Mouse (Mus musculus) stomach, embryonic 15.5 days (tissue): Measurements from ENCODE around the gene Msantd3. TPM values are rescaled to one million over a fixed set of nuclear protein-coding genes. Genes with fewer than 3 reads are reported as not detected.

Experiments used
- ATAC-seq: fragments of 200-750 bp; cut with Nextera tagmentation; 2 replicates; pipeline ENCODE4 v1.8.0; 2017; ENCODE audit warnings: low read depth, moderate number of reproducible peaks, moderate TSS enrichment; ENCODE audit not compliant: insufficient read depth, low FRiP score
- H3K27ac ChIP-seq: fragments of 300-500 bp; sonication (generic); 2 replicates; pipeline ENCODE4 v1.5.1; 2015; ENCODE audit warnings: mild to moderate bottlenecking, inconsistent platforms
- H3K27me3 ChIP-seq: fragments of 300-500 bp; sonication (generic); replicated peaks from 2 replicates; pipeline ENCODE4 v1.6.1; 2015; ENCODE audit warnings: inconsistent platforms
- H3K36me3 ChIP-seq: fragments of 300-500 bp; sonication (generic); 2 replicates; pipeline ENCODE4 v1.6.1; 2015; ENCODE audit warnings: inconsistent platforms
- H3K4me1 ChIP-seq: fragments of 300-500 bp; sonication (generic); 2 replicates; pipeline ENCODE4 v1.6.1; 2015; ENCODE audit warnings: inconsistent platforms
- H3K4me2 ChIP-seq: fragments of 300-500 bp; sonication (generic); 2 replicates; pipeline ENCODE4 v1.6.1; 2015; ENCODE audit warnings: mild to moderate bottlenecking, inconsistent platforms
- H3K4me3 ChIP-seq: fragments of 300-500 bp; sonication (generic); replicated peaks from 2 replicates; pipeline ENCODE4 v1.5.1; 2015; ENCODE audit warnings: inconsistent platforms
- H3K9ac ChIP-seq: fragments of 300-500 bp; sonication (generic); 2 replicates; pipeline ENCODE4 v1.6.1; 2015; ENCODE audit warnings: inconsistent platforms
- H3K9me3 ChIP-seq: fragments of 300-500 bp; sonication (generic); 2 replicates; pipeline ENCODE4 v1.6.1; 2016; ENCODE audit warnings: inconsistent platforms
- WGBS: fragments of 180-500 bp; shearing (Covaris S2); methylation state at CpG from one replicate; pipeline ENCODE4 v1.1.7; 2015; 5-methylcytosine and 5-hydroxymethylcytosine counted together
- polyA plus RNA-seq: library from polyadenylated mRNA; unstranded; fragments of >200 nt; fragmentation: Nextera tagmentation; extraction: Ambion mirVana; gene quantifications from 2 replicates; pipeline ENCODE4 v1.2.1, GENCODE M21; 2015

Msantd3 gene
- polyA plus RNA-seq, 1 experiment from 2014 or later = 20.7 TPM

DNA sequence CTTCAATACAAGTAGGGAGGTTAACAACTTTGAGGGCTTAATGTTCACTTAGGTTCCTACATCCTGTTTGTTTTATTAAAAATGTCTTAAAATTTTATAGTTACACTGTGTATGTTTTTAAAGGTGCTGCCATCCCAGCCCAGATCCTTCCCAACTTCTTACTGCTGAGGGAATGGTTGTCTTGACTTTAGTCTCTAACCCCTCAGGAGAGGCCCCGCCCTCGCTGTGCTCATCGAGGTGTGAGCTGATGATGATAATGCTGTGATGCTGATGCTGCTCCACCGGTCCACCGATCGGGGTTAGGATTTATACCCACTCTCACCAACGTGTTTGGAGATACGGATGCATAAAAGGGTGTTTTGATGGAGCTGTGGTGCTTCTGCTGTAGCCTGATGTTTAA, 22.1 kb downstream of the Msantd3 start:
- no peak overlapping the region for H3K27ac ChIP-seq
- no peaks in the 10 kb centered on the region for H3K36me3 ChIP-seq
- no peak overlapping the region for H3K9ac ChIP-seq
- H3K4me3 ChIP-seq = no peak overlapping the region
- no peak for ATAC-seq
- H3K4me1 ChIP-seq = no peaks in the 10 kb centered on the region
- H3K9me3 ChIP-seq = no peaks in the 10 kb centered on the region
- no peaks in the 10 kb centered on the region for H3K27me3 ChIP-seq
- H3K4me2 ChIP-seq = no peak overlapping the region
- 88% methylated on average over 8 of the region's 8 CpGs for WGBS

DNA sequence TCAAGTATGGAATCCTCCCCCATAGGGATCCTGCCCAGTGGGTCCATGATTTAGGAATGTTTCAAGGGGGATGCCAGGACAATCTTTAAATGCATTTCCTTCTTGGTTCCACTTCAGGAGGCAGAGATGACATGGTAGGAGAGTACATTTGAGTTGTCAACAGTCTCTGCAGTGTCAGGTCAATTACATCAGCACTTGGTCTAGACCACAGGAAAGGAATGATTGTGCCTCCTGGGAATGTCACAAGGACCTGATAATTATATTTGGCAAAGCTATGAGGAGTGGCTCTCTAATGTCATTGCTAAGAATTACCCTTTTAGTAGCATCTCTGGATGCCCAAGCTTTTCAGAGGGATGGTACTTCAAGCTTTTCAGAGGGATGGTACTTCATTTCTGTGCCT, 25.2 kb downstream of the Msantd3 start:
- H3K9ac ChIP-seq = no peak overlapping the region
- no peaks in the 10 kb centered on the region for H3K27me3 ChIP-seq
- H3K36me3 ChIP-seq = no peaks in the 10 kb centered on the region
- no peak for ATAC-seq
- H3K27ac ChIP-seq = no peak overlapping the region
- H3K4me3 ChIP-seq = no peak overlapping the region
- no peaks in the 10 kb centered on the region for H3K9me3 ChIP-seq
- no peak overlapping the region for H3K4me2 ChIP-seq
- H3K4me1 ChIP-seq = no peaks in the 10 kb centered on the region

DNA sequence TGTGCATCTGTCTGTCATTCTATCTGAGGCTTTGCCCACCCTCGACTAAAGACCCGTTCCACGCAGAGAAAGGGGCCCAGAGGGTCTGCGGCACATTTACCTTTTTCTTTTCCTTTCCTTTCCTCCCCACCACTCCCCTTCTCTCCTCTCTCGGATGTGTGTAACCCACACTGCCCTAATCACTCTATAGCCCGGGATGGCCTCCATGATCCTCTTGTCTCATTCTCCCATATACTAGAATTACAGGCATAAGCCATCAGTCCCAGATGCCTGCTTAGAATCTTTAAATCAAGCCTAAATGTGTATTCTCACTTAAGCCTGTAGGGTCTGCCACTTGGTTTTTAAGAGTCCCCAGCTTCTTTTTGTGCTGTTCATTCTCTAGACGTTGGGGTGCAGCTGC, 36.6 kb downstream of the Msantd3 start:
- Histone ChIP-seq H3K4me1 (no peaks in the 10 kb centered on the region), H3K4me3 (no peak overlapping the region), H3K36me3 (no peaks in the 10 kb centered on the region), H3K9me3 (no peaks in the 10 kb centered on the region), H3K27ac (no peak overlapping the region), H3K9ac (no peak overlapping the region), H3K4me2 (no peak overlapping the region), H3K27me3 (no peaks in the 10 kb centered on the region)
- WGBS = 82% methylated on average over 7 of the region's 7 CpGs
- no peak for ATAC-seq

DNA sequence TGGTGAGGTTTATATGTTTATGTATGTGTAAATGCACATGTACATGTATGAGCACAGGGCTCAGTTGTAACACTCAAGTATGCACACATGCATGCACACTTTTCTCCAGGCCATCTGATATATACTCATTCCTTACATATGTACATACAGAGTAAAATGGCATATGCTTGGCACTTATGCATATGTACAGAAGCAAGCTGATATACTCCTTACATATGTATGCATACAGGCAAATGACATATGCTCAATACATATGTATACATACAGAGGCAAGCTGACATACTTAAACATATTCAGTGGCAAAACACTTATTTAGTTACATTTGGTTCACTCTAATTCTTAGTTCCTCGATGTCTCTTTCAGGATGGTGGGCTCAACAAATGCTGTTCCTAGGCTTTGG, 38.1 kb downstream of the Msantd3 start:
- Histone ChIP-seq H3K4me2 (no peak overlapping the region), H3K9me3 (no peaks in the 10 kb centered on the region), H3K27ac (no peak overlapping the region), H3K9ac (no peak overlapping the region), H3K36me3 (no peaks in the 10 kb centered on the region), H3K4me1 (no peaks in the 10 kb centered on the region), H3K4me3 (no peak overlapping the region), H3K27me3 (no peaks in the 10 kb centered on the region)
- 86% methylated on average over 1 of the region's 1 CpGs for WGBS
- ATAC-seq = no peak

DNA sequence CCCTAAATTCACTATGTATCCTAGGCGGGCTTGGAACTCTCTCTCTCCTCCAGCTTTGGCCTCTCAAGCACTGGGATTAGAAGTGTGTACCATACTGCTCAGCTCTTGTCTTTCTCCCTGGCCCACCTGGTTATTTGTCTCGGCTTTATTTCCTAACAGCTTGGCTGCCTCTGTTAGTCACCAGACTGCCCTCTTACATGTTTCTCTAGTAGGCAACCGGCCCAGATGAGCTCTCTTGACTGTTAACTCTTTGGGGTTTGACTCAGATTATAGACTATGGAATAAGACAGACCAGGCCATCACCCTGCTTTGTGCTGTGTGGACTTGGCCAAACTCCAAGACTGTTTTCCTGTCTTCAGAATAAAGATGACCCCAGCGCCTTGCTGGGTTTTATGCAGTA, 38.7 kb downstream of the Msantd3 start:
- ATAC-seq = no peak
- no peaks in the 10 kb centered on the region for H3K27me3 ChIP-seq
- no peaks in the 10 kb centered on the region for H3K9me3 ChIP-seq
- H3K4me2 ChIP-seq = no peak overlapping the region
- no peaks in the 10 kb centered on the region for H3K4me1 ChIP-seq
- no peak overlapping the region for H3K27ac ChIP-seq
- WGBS = 48% methylated on average over 4 of the region's 4 CpGs
- H3K36me3 ChIP-seq = no peaks in the 10 kb centered on the region
- H3K4me3 ChIP-seq = no peak overlapping the region
- no peak overlapping the region for H3K9ac ChIP-seq

DNA sequence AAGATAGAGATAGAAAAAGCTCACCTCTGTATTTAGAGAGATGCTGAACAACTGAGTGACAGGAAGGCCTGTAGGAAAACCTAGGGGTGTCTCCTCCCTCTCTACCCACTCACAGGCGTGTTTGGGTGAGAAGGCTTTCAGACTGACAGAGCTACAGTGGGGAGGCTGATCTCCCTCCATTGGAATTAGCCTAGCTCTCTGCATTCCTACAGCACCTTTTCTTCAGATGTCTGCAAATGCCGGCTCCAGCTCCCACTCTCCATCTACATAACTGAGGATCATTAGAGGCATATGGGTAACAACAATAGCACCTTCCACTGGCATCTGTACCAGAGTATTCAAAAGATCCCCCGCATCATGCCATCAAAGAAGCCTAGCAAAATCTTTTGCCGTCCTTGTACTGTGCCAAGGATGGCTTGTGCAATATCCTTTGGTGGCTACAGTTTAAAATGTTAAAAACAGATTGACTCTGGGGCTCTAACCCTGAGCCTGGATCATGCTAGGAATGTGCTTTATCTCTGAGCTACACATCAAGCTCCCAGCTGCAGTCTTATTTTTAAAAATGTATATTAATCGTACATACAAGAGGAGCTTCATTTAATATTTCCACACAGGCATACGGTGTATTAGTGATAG, 39.9 kb downstream of the Msantd3 start:
- 58% methylated on average over 6 of the region's 6 CpGs for WGBS
- no peaks in the 10 kb centered on the region for H3K36me3 ChIP-seq

DNA sequence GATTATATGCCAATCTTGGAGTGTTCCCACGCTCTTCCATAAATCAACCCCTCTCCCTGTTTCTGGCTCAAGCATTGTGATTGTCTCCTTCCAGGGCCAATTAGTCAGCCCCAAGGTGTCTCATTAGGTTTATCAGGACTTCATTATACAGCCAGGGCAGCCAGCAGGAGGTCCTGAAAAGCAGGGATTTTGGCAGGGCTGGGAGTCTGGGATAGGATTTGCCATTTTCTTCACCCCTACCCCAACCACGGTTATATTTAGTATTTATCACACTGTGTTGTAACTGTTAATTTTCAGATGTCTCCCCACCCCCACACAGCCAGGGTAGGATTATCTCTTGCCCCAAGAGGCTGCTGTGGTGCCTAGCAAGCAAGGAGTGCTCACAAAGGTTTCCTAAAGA, 41.5 kb downstream of the Msantd3 start:
- Histone ChIP-seq H3K9me3 (no peaks in the 10 kb centered on the region), H3K9ac (no peak overlapping the region), H3K27ac (no peak overlapping the region), H3K4me1 (0 out of 2 replicates have a peak, but pooled peaks cover 3% of the 10 kb centered on the region), H3K4me3 (no peak overlapping the region), H3K27me3 (no peaks in the 10 kb centered on the region), H3K4me2 (no peak overlapping the region), H3K36me3 (no peaks in the 10 kb centered on the region)
- ATAC-seq = no peak
- WGBS = 40% methylated on average over 2 of the region's 2 CpGs

More for the DNA sequence above, 39.9 kb downstream of the Msantd3 start:
- no peaks in the 10 kb centered on the region for H3K27me3 ChIP-seq
- H3K4me1 ChIP-seq = no peaks in the 10 kb centered on the region
- H3K27ac ChIP-seq = no peak overlapping the region
- H3K4me3 ChIP-seq = no peak overlapping the region
- ATAC-seq = no peak
- H3K9ac ChIP-seq = no peak overlapping the region
- no peak overlapping the region for H3K4me2 ChIP-seq
- H3K9me3 ChIP-seq = no peaks in the 10 kb centered on the region

DNA sequence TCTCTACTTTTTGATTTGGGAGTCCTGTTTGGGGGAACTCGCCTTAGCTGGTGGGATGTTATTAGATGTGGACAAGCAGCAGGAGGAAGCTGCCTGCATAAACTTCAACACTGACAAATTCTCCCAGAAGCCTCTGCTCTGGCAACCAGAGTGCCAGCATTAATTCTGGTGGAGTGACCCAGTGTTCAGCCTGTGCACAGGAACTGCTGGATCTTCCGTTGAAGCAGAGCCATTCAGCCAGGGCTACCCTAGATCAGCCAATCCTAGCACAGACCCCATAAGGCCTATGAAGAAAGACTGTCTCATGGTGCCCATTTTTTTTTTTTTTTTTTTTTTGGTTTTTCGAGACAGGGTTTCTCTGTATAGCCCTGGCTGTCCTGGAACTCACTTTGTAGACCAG, 42.3 kb downstream of the Msantd3 start:
- Histone ChIP-seq H3K9ac (no peak overlapping the region), H3K27ac (no peak overlapping the region), H3K27me3 (no peaks in the 10 kb centered on the region), H3K4me1 (peaks cover 9% of the 10 kb centered on the region; the same call in 1 of the 2 replicates), H3K4me3 (no peak overlapping the region), H3K9me3 (no peaks in the 10 kb centered on the region), H3K36me3 (no peaks in the 10 kb centered on the region), H3K4me2 (no peak overlapping the region)
- 79% methylated on average over 2 of the region's 3 CpGs for WGBS
- no peak for ATAC-seq

DNA sequence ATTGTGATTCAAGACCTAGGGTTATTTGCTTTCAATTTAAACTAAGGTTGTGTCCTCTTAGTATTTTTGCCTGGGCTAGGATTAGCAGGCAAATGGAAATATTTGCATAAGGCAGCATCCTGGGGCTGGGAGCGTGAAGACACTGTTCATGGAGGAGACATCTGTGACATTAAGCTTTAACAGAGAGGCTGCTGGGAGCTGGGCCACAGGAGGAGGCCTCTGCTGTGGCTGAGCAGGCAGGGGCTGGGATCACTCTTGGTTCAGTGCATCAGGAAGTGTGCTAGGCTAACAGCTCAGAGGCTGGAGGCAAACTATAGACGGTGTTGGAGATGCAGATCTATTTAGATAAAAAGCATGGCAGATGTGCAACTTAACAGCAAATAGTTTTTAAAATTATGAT, 43.2 kb downstream of the Msantd3 start:
- Histone ChIP-seq H3K27me3 (no peaks in the 10 kb centered on the region), H3K4me1 (peaks cover 11% of the 10 kb centered on the region; the same call in 1 of the 2 replicates), H3K27ac (no peak overlapping the region), H3K36me3 (no peaks in the 10 kb centered on the region), H3K9me3 (no peaks in the 10 kb centered on the region), H3K9ac (no peak overlapping the region), H3K4me3 (no peak overlapping the region), H3K4me2 (no peak overlapping the region)
- ATAC-seq = no peak
- 85% methylated on average over 2 of the region's 2 CpGs for WGBS

DNA sequence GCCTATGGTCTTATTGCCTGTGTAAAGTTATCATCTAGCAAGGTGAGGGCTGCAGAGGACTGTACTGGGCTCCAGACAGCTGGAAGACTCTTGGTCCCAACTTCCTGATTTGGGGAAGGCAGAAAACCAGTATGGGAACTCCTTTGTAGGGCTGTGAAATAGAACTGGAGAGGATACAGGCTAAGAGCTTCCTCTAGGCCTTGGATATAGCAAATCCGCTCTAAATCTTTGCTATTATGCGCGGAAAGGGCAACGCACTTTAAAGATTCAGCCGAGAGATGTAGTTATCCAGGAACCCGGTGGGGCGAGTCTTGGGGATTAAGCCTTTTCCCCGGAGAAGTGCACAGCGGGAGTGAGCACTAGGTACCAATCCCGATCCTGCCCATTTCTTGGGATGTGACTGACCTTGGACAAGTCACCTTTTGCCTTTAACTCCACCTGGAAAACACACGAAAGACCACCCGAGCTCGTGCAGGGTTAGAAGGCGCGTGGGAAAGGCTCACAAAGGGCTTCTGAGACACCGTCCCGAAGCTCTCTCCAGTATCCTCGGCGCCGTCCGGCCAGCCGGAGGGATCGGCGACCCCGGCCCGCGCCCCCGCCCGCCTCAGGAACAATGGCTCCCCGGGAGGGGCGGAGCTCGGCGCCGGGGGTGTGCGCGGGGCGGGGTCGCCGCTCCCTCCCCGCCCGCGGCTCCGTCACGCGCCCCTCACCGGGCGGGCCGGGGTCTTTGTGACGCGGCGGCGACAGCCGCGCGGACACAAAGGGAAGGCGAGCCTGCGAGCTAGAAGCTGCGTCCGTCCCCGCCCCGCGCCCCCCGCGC, 44.9 kb downstream of the Msantd3 start, which contains the start of gene Tmeff1:
Tmeff1 (plus strand) TSS at position 754 of the 820 bp plus-strand sequence.
- Histone ChIP-seq H3K4me2 (peak within 1 kb of the TSS; percentile 75), H3K36me3 (no peaks in the 10 kb centered on the region), H3K4me1 (peaks cover 11% of the 10 kb centered on the region; the same call in 1 of the 2 replicates), H3K27ac (peak within 1 kb of the TSS; percentile 86), H3K27me3 (no peaks in the 10 kb centered on the region), H3K4me3 (peak within 1 kb of the TSS; percentile 84), H3K9ac (peak within 1 kb of the TSS; percentile 94), H3K9me3 (no peaks in the 10 kb centered on the region)
- under 1% methylated on average over 54 of the region's 64 CpGs for WGBS
- peak; percentile 70 for ATAC-seq

DNA sequence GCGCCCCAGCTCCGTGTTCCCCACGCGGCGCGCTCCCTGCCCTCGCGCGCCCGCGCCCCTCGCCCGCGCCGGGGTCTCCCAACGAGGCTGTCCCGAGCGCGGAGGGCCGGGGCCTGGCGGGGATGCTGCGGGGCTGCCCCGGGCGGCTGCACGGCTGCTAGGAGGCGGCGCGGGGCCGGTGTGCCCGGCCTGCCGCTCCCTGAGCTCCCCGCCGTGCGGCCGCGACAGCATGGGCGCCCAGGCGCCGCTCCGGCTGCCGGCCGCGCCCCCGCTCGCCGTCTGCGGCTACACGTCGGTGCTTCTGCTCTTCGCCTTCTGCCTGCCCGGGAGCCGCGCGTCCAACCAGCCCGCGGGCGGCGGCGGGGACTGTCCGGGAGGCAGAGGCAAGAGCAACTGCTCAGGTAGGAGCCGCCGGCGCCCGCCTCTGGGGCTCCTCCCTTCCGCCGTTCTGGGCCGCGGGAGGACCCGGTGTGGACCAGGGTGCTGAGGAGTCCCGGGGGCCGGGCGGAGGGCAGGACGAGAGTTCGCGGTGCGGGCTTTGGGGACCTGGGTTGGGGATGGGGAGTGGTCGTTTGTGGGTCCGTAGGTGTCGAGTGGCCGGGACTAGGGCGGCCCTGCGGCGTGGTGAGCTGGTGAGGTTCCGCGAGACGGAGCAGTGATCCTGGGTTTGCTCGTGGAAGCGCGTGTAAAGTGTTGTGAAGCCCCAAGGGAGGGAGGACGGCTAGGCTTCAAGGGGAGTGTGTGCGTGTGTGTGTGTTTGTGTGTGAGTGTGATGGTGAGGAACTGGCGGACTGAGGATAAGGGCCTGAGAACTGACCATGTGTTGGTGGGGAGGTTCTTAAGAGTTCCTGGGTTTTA, 45.7 kb downstream of the Msantd3 start:
- peak overlapping the region; percentile 75 for H3K4me2 ChIP-seq
- peak; percentile 67 for ATAC-seq
- peak overlapping the region; percentile 94 for H3K9ac ChIP-seq
- peak overlapping the region; percentile 84 for H3K4me3 ChIP-seq
- no peaks in the 10 kb centered on the region for H3K9me3 ChIP-seq
- no peaks in the 10 kb centered on the region for H3K36me3 ChIP-seq
- no peaks in the 10 kb centered on the region for H3K27me3 ChIP-seq
- under 1% methylated on average over 72 of the region's 92 CpGs for WGBS
- H3K27ac ChIP-seq = peak overlapping the region; percentile 86
- peaks cover 11% of the 10 kb centered on the region; the same call in 1 of the 2 replicates for H3K4me1 ChIP-seq
